In genomic region chr2:178834986-178835385, GRCm38 (mm10) we compare ENCODE assay signal across 16 mouse cellular contexts.
"Had no signal": no experiment of that assay in that cellular context is flagged by ENCODE, and none has a peak within 500 bp of the region (broad histone marks: within the 10 kb centered on the region; RNA-seq: fewer than 3 reads in every experiment).

No protein-coding gene starts in this region.

- DNase-seq: kidney, adult 18-20 months; kidney, adult 9 months; kidney, postnatal 14 days; layer of hippocampus, adult 9-11 months; liver; lung, adult 18-20 months; lung, postnatal 10 days; lung, postnatal 36 days; spleen, adult 18-20 months; thymus, adult 2 months; thymus, postnatal 14 days; thymus, postnatal 4 days had no signal

- ATAC-seq: intestine, embryonic 16.5 days; liver, embryonic 12.5 days; midbrain, embryonic 13.5 days; midbrain, embryonic 16.5 days had no signal
